Mouse (Mus musculus) left cerebral cortex, adult 8-10 months (tissue): ENCODE data around the gene Oas1g. TPM values are rescaled to one million over a fixed set of nuclear protein-coding genes. Genes with fewer than 3 reads are reported as not detected.
"Not testable (repeated sequence)": the region's sequence is repeated elsewhere in the genome, so short reads cannot be mapped to it uniquely, and the experiment has no call there.

Source experiments
- DNase-seq, 2 experiments: peaks; one replicate each; pipeline ENCODE4 v3.0.0; 2022; ENCODE audit warnings: low spot score in 2 of 2
- total RNA-seq, 4 experiments: library from RNA; stranded (reverse); gene quantifications; 2 replicates each; pipeline ENCODE4 v1.2.4; 2022

Oas1g gene
- total RNA-seq, result 1 to 10 TPM in 1 of 4 experiments, under 1 TPM in 1, not detected in 2; 0.27 to 1.4 TPM

- DNase-seq, result not testable (repeated sequence)
These were observed at the start of gene Oas1g for GRCm38 (mm10) chr5:120887413-120887812. TSS of gene Oas1g (minus strand) at chr5:120887613.

DNA sequence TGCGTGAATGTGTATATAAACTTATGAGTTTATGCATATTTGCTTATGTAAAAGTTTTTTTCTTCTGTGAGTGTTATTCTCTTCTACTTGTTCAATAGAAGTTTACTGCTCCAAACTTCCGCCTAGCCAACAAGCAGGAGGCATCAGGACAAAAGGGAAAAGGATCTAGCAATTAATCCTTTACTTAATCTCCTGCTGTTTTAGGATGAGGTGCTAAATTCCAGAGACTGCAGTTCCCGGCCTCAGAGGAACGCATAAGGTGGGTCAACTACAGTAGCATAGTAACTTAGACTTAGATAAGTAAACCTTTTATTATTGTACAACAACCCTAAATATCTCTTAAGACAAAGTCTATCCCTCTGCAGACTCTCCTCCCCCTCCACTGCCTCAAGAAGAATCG lies 46.6 kb upstream of the Oas1g start:
- DNase-seq, result no peak

DNA sequence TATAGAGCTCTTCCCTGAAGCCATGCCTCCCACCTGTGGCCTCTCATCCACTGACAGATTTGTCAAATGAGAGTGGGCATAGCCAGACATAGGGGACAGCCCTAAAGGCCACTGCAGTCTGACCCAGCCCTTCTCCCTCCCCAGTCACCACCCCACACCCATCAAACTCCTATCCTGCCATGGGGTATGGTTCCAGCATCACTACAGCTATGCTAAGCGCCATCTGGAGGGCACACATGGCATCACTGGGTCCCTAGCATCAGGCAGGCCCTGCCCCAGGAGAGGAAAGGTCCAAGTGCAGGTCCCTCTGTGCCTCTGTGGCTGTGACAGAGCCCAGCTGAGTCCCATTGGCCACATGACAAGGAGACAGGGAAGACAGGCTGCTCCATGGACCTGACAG lies 39.6 kb upstream of the Oas1g start:
- no peak for DNase-seq

DNA sequence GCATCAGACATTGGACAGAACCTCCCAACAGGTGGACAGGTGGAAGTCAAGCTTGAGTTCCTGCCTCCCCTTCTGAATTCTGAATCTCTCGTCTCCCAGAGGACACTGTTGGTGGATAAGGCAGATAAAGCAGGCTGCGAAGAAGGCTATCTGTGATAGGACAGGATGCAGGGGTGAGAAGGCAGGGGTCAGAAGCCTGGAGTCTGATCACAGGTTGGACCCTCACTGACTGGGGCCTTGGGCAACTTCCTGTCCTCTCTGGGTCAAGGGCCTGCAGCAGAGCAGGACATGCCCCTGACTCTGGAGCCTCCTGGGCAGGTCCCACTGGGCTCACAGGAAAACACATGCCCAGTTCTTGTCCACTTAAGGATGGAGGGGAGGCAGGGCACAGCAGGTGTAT lies 38.9 kb upstream of the Oas1g start:
- DNase-seq, result not testable (repeated sequence)

DNA sequence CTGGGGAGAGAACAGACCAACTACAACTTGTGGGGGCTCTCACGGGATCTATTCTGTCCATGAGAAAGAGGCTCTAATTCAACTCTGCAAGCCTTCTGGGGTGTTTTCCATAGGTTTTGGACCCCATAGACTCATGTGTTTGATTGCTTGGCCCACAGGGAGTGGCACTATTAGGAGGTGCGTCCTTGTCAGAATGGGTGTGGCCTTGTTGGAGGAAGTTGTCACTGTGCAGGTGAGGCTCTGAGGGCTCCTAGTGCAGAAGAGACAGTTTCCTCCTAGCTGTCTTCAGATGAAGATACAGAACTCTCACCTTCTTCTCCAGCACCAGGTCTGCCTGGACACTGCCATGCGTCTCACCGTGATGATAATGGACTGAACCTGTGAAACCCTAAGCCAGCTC lies 37.1 kb upstream of the Oas1g start:
- DNase-seq, result not testable (repeated sequence)

DNA sequence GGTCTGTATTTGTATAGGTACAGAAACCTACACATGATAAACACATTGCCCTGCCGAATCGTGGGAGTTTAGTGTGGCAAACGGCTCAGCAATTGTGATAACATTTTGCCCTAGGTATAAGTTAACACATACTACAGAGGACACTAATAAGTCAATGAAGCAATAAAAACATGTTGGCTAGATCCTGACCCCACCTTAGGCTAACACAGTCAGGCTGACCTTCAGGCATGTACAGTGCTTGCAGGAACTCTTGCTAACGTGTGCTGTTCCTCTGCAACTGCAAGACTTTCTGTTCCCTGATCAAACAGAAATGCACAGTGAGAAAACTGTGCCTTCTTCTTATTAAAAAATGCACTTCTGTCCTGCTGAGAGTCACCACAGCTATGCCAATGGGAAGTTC lies 36.6 kb upstream of the Oas1g start:
- no peak for DNase-seq

GRCm38 (mm10) chr5:120920296-120920695 lies 32.9 kb upstream of the Oas1g start:
- DNase-seq, result no peak

GRCm38 (mm10) chr5:120919156-120919935 lies 31.9 kb upstream of the Oas1g start:
- not testable (repeated sequence) for DNase-seq

- DNase-seq, result not testable (repeated sequence)
These were observed 26.8 kb upstream of the Oas1g start, which contains the start of gene Oas1d for GRCm38 (mm10) chr5:120914204-120914603. TSS of gene Oas1d (plus strand) at chr5:120914536.

DNA sequence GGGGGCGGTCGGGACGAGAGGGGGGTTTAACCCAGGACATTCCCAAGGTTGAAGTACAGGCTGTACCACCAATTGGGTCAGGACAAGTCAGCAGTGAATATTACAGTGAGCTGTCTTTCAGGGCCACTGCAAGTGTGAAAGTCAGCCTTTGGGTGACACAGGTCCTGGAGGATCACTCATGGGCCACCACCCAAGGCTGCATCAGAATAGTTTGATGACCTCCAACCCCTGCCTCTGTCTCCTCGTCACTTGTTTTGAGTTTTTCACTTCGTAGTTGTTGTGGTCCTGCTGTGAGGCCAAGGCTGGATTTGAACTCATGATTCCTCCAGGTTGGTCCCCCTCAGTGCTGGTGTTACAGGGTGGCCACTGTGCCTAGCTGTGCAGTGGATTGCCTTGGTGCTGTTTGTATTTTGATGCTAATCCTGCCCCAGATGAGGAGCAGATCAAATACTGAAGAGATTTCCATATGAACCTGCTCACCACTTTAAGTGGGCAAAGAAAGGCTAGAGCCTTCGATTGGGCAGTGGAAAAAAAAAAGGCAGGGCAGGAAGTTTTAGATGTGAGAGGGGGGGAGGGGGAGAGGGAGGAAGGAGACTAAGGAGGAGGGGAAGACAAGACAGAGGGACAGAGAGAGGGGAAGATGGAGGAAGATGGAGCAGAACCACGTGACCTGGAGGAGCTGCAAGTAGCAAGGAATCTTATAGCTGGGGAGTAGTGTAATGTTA lies 20.9 kb upstream of the Oas1g start:
- no peak for DNase-seq

GRCm38 (mm10) chr5:120906791-120907733 lies 19.6 kb upstream of the Oas1g start, which contains the start of gene Oas1a:
TSS of gene Oas1a (minus strand) at chr5:120907521.
- DNase-seq, result not testable (repeated sequence)

GRCm38 (mm10) chr5:120902056-120902455 lies 14.6 kb upstream of the Oas1g start:
- DNase-seq, result no peak

- DNase-seq, result no peak
These were observed 13.3 kb upstream of the Oas1g start for GRCm38 (mm10) chr5:120900666-120901065.

- DNase-seq, result no peak
These were observed 11.3 kb upstream of the Oas1g start for GRCm38 (mm10) chr5:120898726-120899125.

- DNase-seq, result no peak
These were observed 10.9 kb upstream of the Oas1g start for GRCm38 (mm10) chr5:120898307-120898706.

DNA sequence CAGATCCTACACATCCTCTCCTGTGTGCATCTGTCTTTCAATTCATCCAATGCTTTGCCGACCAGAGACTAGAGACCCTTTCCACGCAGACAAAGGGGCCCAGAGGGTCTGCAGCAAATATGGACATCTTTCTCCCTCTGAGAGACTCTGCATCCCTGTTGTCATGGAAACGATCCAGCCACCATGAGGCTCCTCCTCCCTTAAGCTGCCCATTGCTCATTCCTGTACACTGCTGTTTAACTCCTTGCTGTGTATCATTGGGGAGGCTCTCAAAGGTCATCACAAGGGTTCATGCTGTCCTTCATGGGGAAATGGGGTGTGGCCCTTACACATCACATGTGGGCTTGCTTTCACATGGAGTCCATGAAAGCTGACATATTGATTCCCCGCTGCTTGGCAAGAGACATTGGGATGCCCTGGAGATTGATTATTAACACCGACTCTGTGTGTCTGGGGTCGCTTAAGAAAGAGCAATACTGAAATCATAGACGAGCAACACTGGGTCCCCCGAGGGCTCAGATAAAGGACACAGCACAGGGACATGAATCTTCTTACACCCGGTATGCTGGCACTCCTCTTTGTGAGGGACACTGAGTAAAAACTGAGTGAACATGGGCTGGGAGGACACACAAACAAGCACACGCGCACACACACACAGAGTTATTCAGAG lies 8.0 kb upstream of the Oas1g start:
- no peak for DNase-seq

GRCm38 (mm10) chr5:120894692-120895091 lies 7.3 kb upstream of the Oas1g start:
- DNase-seq, result not testable (repeated sequence)

DNA sequence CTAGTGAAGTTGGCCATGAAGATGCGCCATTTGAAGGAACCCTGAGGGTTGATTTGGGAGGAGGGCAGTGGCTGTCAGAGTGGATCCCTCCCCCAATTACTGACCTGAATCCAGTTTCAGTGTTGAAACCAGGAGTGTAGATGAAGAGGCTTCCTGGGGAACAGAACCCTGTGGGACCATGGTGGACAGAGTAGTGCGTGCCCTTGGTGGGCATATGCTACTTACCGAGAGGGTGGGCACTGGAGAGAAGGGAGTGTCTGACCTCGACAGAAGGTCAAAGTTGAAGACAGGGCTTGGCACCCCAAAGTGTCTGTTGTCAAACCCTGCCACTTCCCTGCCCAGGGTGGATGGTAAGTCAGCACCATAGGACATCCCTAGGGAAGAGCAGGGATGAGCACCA lies 6.5 kb upstream of the Oas1g start:
- not testable (repeated sequence) for DNase-seq

- DNase-seq, result no peak
These were observed 4.8 kb upstream of the Oas1g start for GRCm38 (mm10) chr5:120892243-120892660.

DNA sequence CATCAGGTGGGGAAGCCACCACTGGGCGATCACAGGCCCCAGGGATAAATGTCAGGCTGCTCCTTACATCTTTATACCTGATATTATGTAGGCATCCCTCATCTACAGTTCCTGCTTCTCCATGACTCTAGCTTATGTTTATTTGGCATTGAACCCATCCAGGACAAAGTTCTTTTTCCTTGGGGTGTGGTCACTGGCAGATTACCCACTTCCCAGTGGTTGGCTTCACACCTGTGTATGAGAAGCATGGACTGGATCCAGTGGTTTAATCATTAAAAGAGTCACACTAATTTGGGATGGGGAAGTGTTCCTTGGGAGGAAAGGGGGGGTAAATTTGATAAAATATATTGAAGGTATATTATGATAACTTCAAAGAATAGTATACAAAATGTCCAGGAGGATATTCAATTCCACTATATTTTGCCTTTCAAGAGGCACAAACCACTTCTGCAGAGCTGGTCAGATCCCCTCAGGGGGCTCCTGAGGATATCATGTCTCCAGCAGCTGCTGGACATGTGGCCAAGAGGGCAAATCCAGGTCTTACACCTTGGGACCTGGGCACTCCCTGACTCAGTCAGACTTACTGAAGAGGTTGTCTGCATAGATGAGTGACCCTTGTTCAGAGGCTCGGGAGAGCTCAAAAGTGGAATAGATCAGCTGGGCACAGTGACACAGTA lies 4.3 kb upstream of the Oas1g start:
- DNase-seq, result not testable (repeated sequence)
